Mouse (Mus musculus) cerebellum, adult 2 months (tissue): ENCODE measurements around the gene Edar.

Source experiments
- CTCF ChIP-seq: fragments of 200-500 bp; IDR thresholded peaks from 2 replicates; pipeline ENCODE4 v1.5.1; 2011; ENCODE audit warnings: low read depth, mild to moderate bottlenecking, control low read depth, low read length, moderate library complexity, borderline replicate concordance; ENCODE audit not compliant: insufficient read depth
- POLR2A ChIP-seq: fragments of 200-500 bp; IDR thresholded peaks from 2 replicates; pipeline ENCODE4 v1.6.1; 2011; ENCODE audit warnings: low read length, control low read depth, borderline replicate concordance; ENCODE audit not compliant: insufficient read depth

DNA sequence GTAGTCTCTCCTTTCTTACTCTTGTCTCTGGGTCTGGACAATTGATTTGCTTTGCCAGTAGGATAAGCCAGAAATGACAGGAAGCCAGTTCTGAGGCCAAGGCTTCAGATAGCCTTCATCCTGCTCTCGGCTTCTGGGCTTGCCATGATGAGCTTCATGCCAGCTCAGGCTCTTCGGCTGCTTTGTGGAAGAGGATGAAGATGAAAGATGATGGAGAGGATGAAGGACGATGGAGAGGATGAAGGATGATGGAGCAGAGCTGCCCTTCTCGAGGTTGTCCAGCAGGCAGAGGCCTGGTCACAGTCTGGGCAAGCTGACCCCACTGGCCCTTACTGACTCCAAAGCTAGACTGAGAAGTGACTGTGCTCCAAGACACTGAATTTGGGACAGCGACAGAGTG lies 75.3 kb downstream of the Edar start:
- no peak for TF ChIP-seq CTCF
- TF ChIP-seq POLR2A: no peak
